Mouse (Mus musculus): Measurements from ENCODE around the gene Urm1.
A peak's percentile ranks its signal among the peaks of the same experiment; 100 is the strongest.

Gene Urm1

GRCm38 (mm10) chr2:29827709-29828024 lies 7.8 kb downstream of the Urm1 start:
- no peak for DNase-seq (ENCODE audit: low read depth)

- DNase-seq (ENCODE audit: low read depth), result no peak
Measured at GRCm38 (mm10) chr2:29831106-29831505, 11.2 kb downstream of the Urm1 start.

GRCm38 (mm10) chr2:29833796-29834195 lies 13.9 kb downstream of the Urm1 start:
- DNase-seq (ENCODE audit: low read depth), result no peak

- DNase-seq (ENCODE audit: low read depth), result no peak
Measured at GRCm38 (mm10) chr2:29835391-29835899, 15.6 kb downstream of the Urm1 start.

- DNase-seq (ENCODE audit: low read depth), result no peak
Measured at GRCm38 (mm10) chr2:29839460-29839859, 19.6 kb downstream of the Urm1 start.

GRCm38 (mm10) chr2:29843231-29844105 lies 23.6 kb downstream of the Urm1 start:
- no peak for DNase-seq (ENCODE audit: low read depth)

GRCm38 (mm10) chr2:29844115-29844514 lies 24.2 kb downstream of the Urm1 start:
- DNase-seq (ENCODE audit: low read depth), result no peak

GRCm38 (mm10) chr2:29844661-29845060 lies 24.8 kb downstream of the Urm1 start:
- DNase-seq (ENCODE audit: low read depth), result no peak

GRCm38 (mm10) chr2:29845636-29846035 lies 25.8 kb downstream of the Urm1 start:
- DNase-seq (ENCODE audit: low read depth), result no peak

GRCm38 (mm10) chr2:29846061-29846853 lies 26.4 kb downstream of the Urm1 start:
- no peak for DNase-seq (ENCODE audit: low read depth)

- no peak for DNase-seq (ENCODE audit: low read depth)
Measured at GRCm38 (mm10) chr2:29846911-29847310, 27.0 kb downstream of the Urm1 start.

- no peak for DNase-seq (ENCODE audit: low read depth)
Measured at GRCm38 (mm10) chr2:29849041-29849440, 29.2 kb downstream of the Urm1 start.

GRCm38 (mm10) chr2:29849841-29850480 lies 30.1 kb downstream of the Urm1 start:
- DNase-seq (ENCODE audit: low read depth), result no peak

GRCm38 (mm10) chr2:29852957-29853485 lies 33.1 kb downstream of the Urm1 start:
- no peak for DNase-seq (ENCODE audit: low read depth)

- no peak for DNase-seq (ENCODE audit: low read depth)
Measured at GRCm38 (mm10) chr2:29853736-29854135, 33.9 kb downstream of the Urm1 start.

GRCm38 (mm10) chr2:29855585-29856210 lies 35.8 kb downstream of the Urm1 start:
- DNase-seq (ENCODE audit: low read depth), result no peak

- no peak for DNase-seq (ENCODE audit: low read depth)
Measured at GRCm38 (mm10) chr2:29856451-29857260, 36.8 kb downstream of the Urm1 start.

GRCm38 (mm10) chr2:29857341-29857740 lies 37.5 kb downstream of the Urm1 start:
- no peak for DNase-seq (ENCODE audit: low read depth)

GRCm38 (mm10) chr2:29857967-29858366 lies 38.1 kb downstream of the Urm1 start:
- no peak for DNase-seq (ENCODE audit: low read depth)

- DNase-seq (ENCODE audit: low read depth), result peak; percentile 43
Measured at GRCm38 (mm10) chr2:29858748-29859473, 39.0 kb downstream of the Urm1 start.

All from c-Kit-positive CD71-positive TER-119-negative erythroid progenitor cells, embryonic 14.5 days (primary cell).